Mouse (Mus musculus): ENCODE results near the gene Atp1a1. TPM values are rescaled to one million over a fixed set of nuclear protein-coding genes. Genes with fewer than 3 reads are reported as not detected.

The Atp1a1 gene
- polyA plus RNA-seq, 1 experiment, result 58.4 TPM

DNA sequence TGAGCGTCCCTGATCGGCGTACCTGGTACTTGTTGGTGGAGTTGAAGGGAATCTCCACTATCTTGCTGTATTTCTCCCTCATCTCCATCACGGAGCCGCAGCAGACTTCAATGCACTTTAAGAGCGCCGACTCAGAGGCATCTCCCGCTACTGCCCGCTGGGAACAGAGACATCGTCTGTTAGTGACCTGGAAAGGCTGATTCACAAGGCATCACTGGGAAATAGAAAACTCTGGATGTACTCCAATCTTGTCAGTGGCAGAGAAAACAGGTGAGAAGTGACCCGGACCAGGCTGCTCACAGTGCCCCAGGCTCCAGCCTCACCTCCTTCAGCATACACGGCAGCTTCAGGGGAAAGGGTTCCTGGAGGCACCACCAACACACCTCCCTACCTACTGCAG is 17.7 kb downstream of the Atp1a1 start:
- TF ChIP-seq GATA1 (IDR thresholded peaks at IDR 0.05; ENCODE audit: low read length) (no peak), TAL1 (IDR thresholded peaks at IDR 0.05; ENCODE audit: low read length) (no peak)
- H3K27me3 ChIP-seq (ENCODE audit: control insufficient read depth), result no peaks in the 10 kb centered on the region
- peaks cover 100% of the 10 kb centered on the region for H3K36me3 ChIP-seq (ENCODE audit: control insufficient read depth)
- no peaks in the 10 kb centered on the region for H3K9me3 ChIP-seq (ENCODE audit: control insufficient read depth, low read length)
- H3K4me3 ChIP-seq (replicated peaks), result no peak overlapping the region
- H3K4me1 ChIP-seq (ENCODE audit: control insufficient read depth), result no peaks in the 10 kb centered on the region; the same call in 1 of the 2 replicates

DNA sequence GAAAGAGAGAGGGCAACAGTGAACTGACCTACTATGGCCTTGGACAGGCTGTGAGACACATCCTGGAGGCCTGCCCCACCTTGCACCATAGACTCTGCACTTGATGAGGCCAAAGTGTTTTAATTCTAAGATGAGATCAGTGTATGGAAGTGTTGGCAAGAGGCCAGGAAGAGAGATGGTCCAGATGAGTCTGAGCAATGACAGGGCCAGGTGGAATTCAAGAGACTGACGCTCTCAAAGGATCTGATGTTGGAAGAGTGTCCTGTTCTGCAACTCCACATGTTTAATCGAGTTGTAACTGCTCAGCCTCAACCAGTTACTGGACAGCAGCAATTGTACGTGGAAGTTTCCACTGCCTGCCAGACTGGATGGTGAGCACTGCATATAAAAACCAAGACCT is 26.4 kb downstream of the Atp1a1 start:
- H3K36me3 ChIP-seq (ENCODE audit: control insufficient read depth), result peaks cover 84% of the 10 kb centered on the region
- no peaks in the 10 kb centered on the region for H3K27me3 ChIP-seq (ENCODE audit: control insufficient read depth)
- H3K4me1 ChIP-seq (ENCODE audit: control insufficient read depth), result no peaks in the 10 kb centered on the region
- TF ChIP-seq GATA1 (IDR thresholded peaks at IDR 0.05; ENCODE audit: low read length) (no peak), TAL1 (IDR thresholded peaks at IDR 0.05; ENCODE audit: low read length) (no peak)
- no peak overlapping the region for H3K4me3 ChIP-seq (replicated peaks)
- no peaks in the 10 kb centered on the region for H3K9me3 ChIP-seq (ENCODE audit: control insufficient read depth, low read length)

DNA sequence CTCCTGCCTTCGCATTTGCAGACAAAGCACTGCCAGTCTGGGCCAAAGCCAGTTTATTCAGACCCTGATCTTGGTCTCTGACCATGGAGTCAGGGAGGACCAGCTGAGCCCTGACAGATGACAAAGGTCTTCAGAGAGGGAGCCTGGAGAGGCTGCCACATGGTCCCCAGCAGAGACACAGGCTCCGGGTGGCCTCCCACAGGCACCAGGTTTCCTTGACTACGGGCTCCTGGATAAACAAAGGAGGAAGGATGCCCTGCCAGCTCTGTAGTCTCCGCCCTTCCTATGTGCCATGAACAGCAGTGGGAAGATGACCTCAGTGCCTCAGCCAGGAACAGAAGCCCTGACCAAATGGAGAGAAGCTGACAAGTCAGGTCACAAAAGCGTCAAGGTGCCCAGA is 27.1 kb downstream of the Atp1a1 start:
- Histone ChIP-seq H3K36me3 (ENCODE audit: control insufficient read depth) (peaks cover 77% of the 10 kb centered on the region), H3K9me3 (ENCODE audit: control insufficient read depth, low read length) (no peaks in the 10 kb centered on the region), H3K4me1 (ENCODE audit: control insufficient read depth) (no peaks in the 10 kb centered on the region), H3K27me3 (ENCODE audit: control insufficient read depth) (no peaks in the 10 kb centered on the region), H3K4me3 (replicated peaks) (no peak overlapping the region)
- TF ChIP-seq TAL1 (IDR thresholded peaks at IDR 0.05; ENCODE audit: low read length), result no peak
- TF ChIP-seq GATA1 (IDR thresholded peaks at IDR 0.05; ENCODE audit: low read length), result no peak

DNA sequence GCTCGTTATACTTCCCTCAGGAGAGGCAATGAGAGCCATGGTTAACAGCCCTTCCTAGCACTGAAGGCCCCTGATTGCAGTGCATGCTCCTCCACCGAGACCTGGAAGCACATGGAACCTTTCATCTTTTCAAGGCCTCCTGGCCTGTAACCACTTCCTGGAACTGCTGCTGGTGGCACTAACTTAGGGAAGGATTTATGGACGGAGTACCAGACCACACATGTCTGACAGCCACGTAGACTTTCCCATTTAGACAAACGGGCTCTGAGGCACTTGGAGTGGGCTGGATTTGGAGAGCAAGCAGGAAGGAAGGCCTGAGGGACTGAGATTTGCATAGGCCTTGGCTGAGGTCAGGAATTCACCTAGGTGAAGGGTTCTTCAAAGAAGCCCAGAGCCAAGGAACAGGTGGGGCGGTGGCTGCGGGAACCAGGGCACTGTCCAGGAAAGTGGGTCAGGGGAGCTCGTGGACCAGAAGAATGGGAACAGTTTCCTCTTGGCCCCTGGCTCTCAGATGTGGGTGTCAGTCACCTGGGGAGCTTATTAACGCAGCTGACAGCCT is 28.9 kb downstream of the Atp1a1 start:
- Histone ChIP-seq H3K4me3 (replicated peaks) (no peak overlapping the region), H3K4me1 (ENCODE audit: control insufficient read depth) (peaks cover 5% of the 10 kb centered on the region), H3K36me3 (ENCODE audit: control insufficient read depth) (peaks cover 59% of the 10 kb centered on the region), H3K27me3 (ENCODE audit: control insufficient read depth) (no peaks in the 10 kb centered on the region), H3K9me3 (ENCODE audit: control insufficient read depth, low read length) (peaks cover 4% of the 10 kb centered on the region; the same call in 1 of the 2 replicates)
- TF ChIP-seq GATA1 (IDR thresholded peaks at IDR 0.05; ENCODE audit: low read length) (no peak), TAL1 (IDR thresholded peaks at IDR 0.05; ENCODE audit: low read length) (no peak)

DNA sequence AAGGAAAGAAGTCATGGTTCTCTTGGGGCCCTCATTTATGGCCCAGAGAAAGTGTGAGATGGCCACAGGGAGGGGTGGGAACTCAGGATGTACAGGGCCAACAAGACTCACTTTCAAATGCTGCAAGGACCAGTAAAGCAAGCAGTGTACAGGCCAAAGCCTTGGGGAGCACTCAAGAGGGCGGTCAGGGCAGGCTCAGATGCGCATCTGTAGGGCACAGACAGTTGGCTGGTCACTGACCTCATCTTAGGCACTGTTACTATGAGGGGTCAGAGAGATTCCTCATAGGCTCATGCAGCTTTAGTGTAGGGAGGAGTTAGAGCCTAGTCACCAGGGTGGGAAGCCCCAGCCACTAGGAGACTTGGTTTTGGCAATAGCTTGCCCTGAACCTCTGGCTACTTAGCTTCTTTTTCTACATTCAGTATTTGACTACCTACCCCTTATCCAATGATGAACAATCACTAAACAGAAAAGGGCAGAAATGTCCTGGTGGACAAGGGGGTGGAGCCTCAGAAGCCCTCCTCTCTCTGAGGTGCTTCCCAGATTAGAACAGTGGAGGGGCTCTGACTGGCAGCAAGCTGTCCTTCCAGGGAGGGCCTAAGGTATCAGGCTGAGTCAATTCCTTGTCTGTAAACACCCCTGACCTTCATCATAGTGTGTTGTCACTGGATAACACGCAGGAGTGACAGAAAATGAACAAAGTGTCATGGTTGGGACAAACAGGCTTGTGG is 29.9 kb downstream of the Atp1a1 start:
- Histone ChIP-seq H3K9me3 (ENCODE audit: control insufficient read depth, low read length) (peaks cover 6% of the 10 kb centered on the region), H3K27me3 (ENCODE audit: control insufficient read depth) (no peaks in the 10 kb centered on the region), H3K4me1 (ENCODE audit: control insufficient read depth) (peaks cover 11% of the 10 kb centered on the region), H3K4me3 (replicated peaks) (no peak overlapping the region), H3K36me3 (ENCODE audit: control insufficient read depth) (peaks cover 49% of the 10 kb centered on the region)
- no peak for TF ChIP-seq TAL1 (IDR thresholded peaks at IDR 0.05; ENCODE audit: low read length)
- TF ChIP-seq GATA1 (IDR thresholded peaks at IDR 0.05; ENCODE audit: low read length), result no peak

GRCm38 (mm10) chr3:101572991-101573390 is 31.5 kb downstream of the Atp1a1 start:
- Histone ChIP-seq H3K9me3 (ENCODE audit: control insufficient read depth, low read length) (peaks cover 6% of the 10 kb centered on the region), H3K4me3 (replicated peaks) (no peak overlapping the region), H3K36me3 (ENCODE audit: control insufficient read depth) (peaks cover 33% of the 10 kb centered on the region), H3K4me1 (ENCODE audit: control insufficient read depth) (peaks cover 11% of the 10 kb centered on the region), H3K27me3 (ENCODE audit: control insufficient read depth) (no peaks in the 10 kb centered on the region)
- TF ChIP-seq TAL1 (IDR thresholded peaks at IDR 0.05; ENCODE audit: low read length) (no peak), GATA1 (IDR thresholded peaks at IDR 0.05; ENCODE audit: low read length) (no peak)

DNA sequence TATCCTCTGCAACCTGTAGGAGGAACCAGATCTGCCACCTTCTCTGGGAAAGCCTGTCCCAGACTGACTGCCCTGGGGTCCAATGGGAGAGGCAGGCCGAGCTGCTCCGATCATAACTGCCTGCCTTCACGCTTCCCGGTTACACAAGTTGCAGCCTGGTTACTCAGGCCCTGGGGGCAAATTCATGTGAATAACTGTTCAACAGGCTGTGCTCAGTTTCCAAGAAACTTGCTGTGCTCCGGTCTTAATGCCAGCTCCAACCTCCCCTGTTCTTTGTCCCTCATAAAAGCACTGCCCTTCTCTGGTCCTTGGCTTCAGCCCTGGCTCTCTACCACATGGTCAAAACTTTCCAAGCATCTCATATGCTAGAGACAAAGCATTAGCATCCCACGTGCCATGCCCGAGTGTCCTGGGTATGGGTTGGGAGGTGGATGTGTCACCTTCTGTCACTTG is 32.3 kb downstream of the Atp1a1 start:
- peaks cover 6% of the 10 kb centered on the region for H3K9me3 ChIP-seq (ENCODE audit: control insufficient read depth, low read length)
- peaks cover 11% of the 10 kb centered on the region for H3K4me1 ChIP-seq (ENCODE audit: control insufficient read depth)
- TF ChIP-seq TAL1 (IDR thresholded peaks at IDR 0.05; ENCODE audit: low read length), result no peak
- TF ChIP-seq GATA1 (IDR thresholded peaks at IDR 0.05; ENCODE audit: low read length), result no peak
- no peak overlapping the region for H3K4me3 ChIP-seq (replicated peaks)
- peaks cover 25% of the 10 kb centered on the region for H3K36me3 ChIP-seq (ENCODE audit: control insufficient read depth)
- no peaks in the 10 kb centered on the region for H3K27me3 ChIP-seq (ENCODE audit: control insufficient read depth)

- no peaks in the 10 kb centered on the region for H3K27me3 ChIP-seq (ENCODE audit: control insufficient read depth)
- TF ChIP-seq GATA1 (IDR thresholded peaks at IDR 0.05; ENCODE audit: low read length) (no peak), TAL1 (IDR thresholded peaks at IDR 0.05; ENCODE audit: low read length) (no peak)
- H3K36me3 ChIP-seq (ENCODE audit: control insufficient read depth), result peaks cover 19% of the 10 kb centered on the region
- H3K4me1 ChIP-seq (ENCODE audit: control insufficient read depth), result peaks cover 11% of the 10 kb centered on the region
- no peak overlapping the region for H3K4me3 ChIP-seq (replicated peaks)
- H3K9me3 ChIP-seq (ENCODE audit: control insufficient read depth, low read length), result peaks cover 6% of the 10 kb centered on the region
Observed at GRCm38 (mm10) chr3:101571515-101572130, 32.9 kb downstream of the Atp1a1 start.
